Mouse (Mus musculus) adrenal gland, adult 18-20 months (tissue): Measurements from ENCODE around the gene Tssk6. TPM values are rescaled to one million over a fixed set of nuclear protein-coding genes. Genes with fewer than 3 reads are reported as not detected.

Source experiments
- total RNA-seq, 2 experiments: library from RNA; stranded (reverse); gene quantifications; 1 replicate in 1 of 2; 2 replicates in 1 of 2; pipeline ENCODE4 v1.2.3; 2021

The Tssk6 gene
- total RNA-seq, 2 experiments from 2014 or later, result 0.51 to 0.60 TPM

Other genes starting within 250 kb of the Tssk6 start
- gene Zfp964, start 247.7 kb upstream of the Tssk6 start, total RNA-seq, result 1 to 10 TPM; 2.7 to 3.0 TPM
- 10 to 100 TPM; 20.9 to 26.4 TPM for gene Zfp869, start 191.5 kb upstream of the Tssk6 start, total RNA-seq
- 1 to 10 TPM; 3.5 to 4.6 TPM for gene Zfp963, start 152.2 kb upstream of the Tssk6 start, total RNA-seq
- gene Gm20422, start 127.3 kb upstream of the Tssk6 start, total RNA-seq, result under 1 TPM in 1 of 2 experiments, not detected in 1; 0.64 TPM
- 10 to 100 TPM; 34.0 to 42.8 TPM for gene Atp13a1, start 111.0 kb upstream of the Tssk6 start, total RNA-seq
- gene Zfp866, start 111.0 kb upstream of the Tssk6 start, total RNA-seq, result 10 to 100 TPM; 20.1 to 24.1 TPM
- gene Gmip, start 93.5 kb upstream of the Tssk6 start, total RNA-seq, result 10 to 100 TPM in 1 of 2 experiments, 1 to 10 TPM in 1; 8.3 to 10.6 TPM
- gene Lpar2, start 79.8 kb upstream of the Tssk6 start, total RNA-seq, result 1 to 10 TPM; 1.8 to 2.0 TPM
- 1 to 10 TPM; 1.2 to 1.3 TPM for gene Pbx4, start 69.7 kb upstream of the Tssk6 start, total RNA-seq
- under 1 TPM; 0.06 to 0.10 TPM for gene Cilp2, start 14.5 kb upstream of the Tssk6 start, total RNA-seq
- 100 to 1,000 TPM; 176 to 210 TPM for gene Ndufa13, start 374 bp downstream of the Tssk6 start, total RNA-seq
- 1 to 10 TPM; 2.2 to 3.1 TPM for gene Yjefn3, start 528 bp downstream of the Tssk6 start, total RNA-seq
- gene Gatad2a, start 94.2 kb downstream of the Tssk6 start, total RNA-seq, result 100 to 1,000 TPM; 102 to 111 TPM
- 10 to 100 TPM; 48.8 to 55.7 TPM for gene Mau2, start 140.6 kb downstream of the Tssk6 start, total RNA-seq
- gene Sugp1, start 140.6 kb downstream of the Tssk6 start, total RNA-seq, result 10 to 100 TPM; 25.8 to 27.9 TPM
- 1 to 10 TPM in 1 of 2 experiments, under 1 TPM in 1; 0.83 to 1.1 TPM for gene Tm6sf2, start 170.7 kb downstream of the Tssk6 start, total RNA-seq
- 1 to 10 TPM in 1 of 2 experiments, under 1 TPM in 1; 0.83 to 3.0 TPM for gene Hapln4, start 181.3 kb downstream of the Tssk6 start, total RNA-seq
- 1 to 10 TPM in 1 of 2 experiments, under 1 TPM in 1; 0.13 to 2.6 TPM for gene Ncan, start 218.7 kb downstream of the Tssk6 start, total RNA-seq
- gene Nr2c2ap, start 229.1 kb downstream of the Tssk6 start, total RNA-seq, result 10 to 100 TPM; 19.0 to 24.0 TPM
- gene Rfxank, start 237.0 kb downstream of the Tssk6 start, total RNA-seq, result 10 to 100 TPM; 13.0 to 17.4 TPM
- 10 to 100 TPM; 54.8 to 59.2 TPM for gene Borcs8, start 237.3 kb downstream of the Tssk6 start, total RNA-seq
- under 1 TPM; 0.48 to 0.99 TPM for gene Mef2b, start 237.5 kb downstream of the Tssk6 start, total RNA-seq